Mouse (Mus musculus) intestine, postnatal 0 days (tissue): ENCODE results near the gene Rpl9-ps1. TPM values are rescaled to one million over a fixed set of nuclear protein-coding genes. Genes with fewer than 3 reads are reported as not detected.

Source experiments
- ATAC-seq: fragments of 200-750 bp; cut with Nextera tagmentation; 2 replicates; pipeline ENCODE4 v1.8.0; 2017; ENCODE audit warnings: mild to moderate bottlenecking, moderate TSS enrichment, moderate library complexity
- H3K27ac ChIP-seq: fragments of 300-500 bp; sonication (generic); 2 replicates; pipeline ENCODE4 v1.5.1; 2014; ENCODE audit warnings: mild to moderate bottlenecking, low read depth, low read length, moderate library complexity
- H3K27me3 ChIP-seq: fragments of 300-500 bp; sonication (generic); replicated peaks from 2 replicates; pipeline ENCODE4 v1.6.1; 2014; ENCODE audit warnings: low read length, mixed read lengths; ENCODE audit not compliant: control insufficient read depth, insufficient read depth
- H3K36me3 ChIP-seq: fragments of 300-500 bp; sonication (generic); 2 replicates; pipeline ENCODE4 v1.6.1; 2014; ENCODE audit warnings: mild to moderate bottlenecking, moderate library complexity; ENCODE audit not compliant: control insufficient read depth, insufficient read depth
- H3K4me1 ChIP-seq: fragments of 300-500 bp; sonication (generic); replicated peaks from 2 replicates; pipeline ENCODE4 v1.6.1; 2014; ENCODE audit warnings: antibody characterized with exemption, low read length, mixed read lengths; ENCODE audit not compliant: control insufficient read depth, insufficient read depth
- H3K4me2 ChIP-seq: fragments of 300-500 bp; sonication (generic); replicated peaks from 2 replicates; pipeline ENCODE4 v1.6.1; 2014; ENCODE audit warnings: low read depth, mild to moderate bottlenecking, moderate library complexity
- H3K4me3 ChIP-seq: fragments of 300-500 bp; sonication (generic); 2 replicates; pipeline ENCODE4 v1.5.1; 2014; ENCODE audit warnings: low read depth, low read length
- H3K9ac ChIP-seq: fragments of 300-500 bp; sonication (generic); 2 replicates; pipeline ENCODE4 v1.6.1; 2014; ENCODE audit warnings: mild to moderate bottlenecking, low read depth, low read length
- H3K9me3 ChIP-seq: fragments of 300-500 bp; sonication (generic); 2 replicates; pipeline ENCODE4 v1.6.1; 2016; ENCODE audit warnings: mixed run types; ENCODE audit not compliant: control insufficient read depth
- CTCF ChIP-seq: sonication (generic); IDR thresholded peaks from 2 replicates; pipeline ENCODE4 v1.5.1; 2016; ENCODE audit warnings: low read depth, mild to moderate bottlenecking, control low read depth, antibody characterized with exemption, moderate library complexity
- WGBS: fragments of 180-500 bp; shearing (Covaris S2); extraction: QIAGEN DNeasy Blood & Tissue Kit; methylation state at CpG from one replicate; pipeline ENCODE4 v1.1.7; 2014; 5-methylcytosine and 5-hydroxymethylcytosine counted together
- polyA plus RNA-seq: library from polyadenylated mRNA; unstranded; fragments of >200 nt; fragmentation: Nextera tagmentation; extraction: Ambion mirVana; gene quantifications from 2 replicates; pipeline ENCODE4 v1.2.1, GENCODE M21; 2015

Gene Rpl9-ps1
- polyA plus RNA-seq, 1 experiment from 2014 or later: not detected

GRCm38 (mm10) chr11:83640141-83640540 is 5.3 kb downstream of the Rpl9-ps1 start:
- WGBS: 78% methylated on average over 5 of the region's 5 CpGs
- no peak overlapping the region for H3K9ac ChIP-seq
- no peaks in the 10 kb centered on the region for H3K27me3 ChIP-seq
- H3K4me2 ChIP-seq: no peak overlapping the region
- no peak for TF ChIP-seq CTCF
- no peak for ATAC-seq
- no peak overlapping the region for H3K4me3 ChIP-seq
- no peaks in the 10 kb centered on the region for H3K4me1 ChIP-seq
- no peak overlapping the region for H3K27ac ChIP-seq
- 0 out of 2 replicates have a peak, but pooled peaks cover under 1% of the 10 kb centered on the region for H3K9me3 ChIP-seq
- H3K36me3 ChIP-seq: no peaks in the 10 kb centered on the region

- peak; percentile 60 for TF ChIP-seq CTCF
- H3K4me2 ChIP-seq: no peak overlapping the region
- no peak overlapping the region for H3K4me3 ChIP-seq
- H3K36me3 ChIP-seq: no peaks in the 10 kb centered on the region
- no peaks in the 10 kb centered on the region for H3K27me3 ChIP-seq
- H3K27ac ChIP-seq: no peak overlapping the region
- no peaks in the 10 kb centered on the region for H3K4me1 ChIP-seq
- no peak overlapping the region for H3K9ac ChIP-seq
- H3K9me3 ChIP-seq: no peaks in the 10 kb centered on the region
- ATAC-seq: no peak
- 72% methylated on average over 3 of the region's 3 CpGs for WGBS
Measured at GRCm38 (mm10) chr11:83639533-83639932, 5.9 kb downstream of the Rpl9-ps1 start.

GRCm38 (mm10) chr11:83638934-83639333 is 6.5 kb downstream of the Rpl9-ps1 start:
- H3K27me3 ChIP-seq: no peaks in the 10 kb centered on the region
- WGBS: 69% methylated on average over 2 of the region's 2 CpGs
- no peaks in the 10 kb centered on the region for H3K9me3 ChIP-seq
- no peak overlapping the region for H3K27ac ChIP-seq
- no peak for TF ChIP-seq CTCF
- no peak overlapping the region for H3K9ac ChIP-seq
- ATAC-seq: no peak
- H3K4me3 ChIP-seq: no peak overlapping the region
- no peaks in the 10 kb centered on the region for H3K4me1 ChIP-seq
- H3K36me3 ChIP-seq: no peaks in the 10 kb centered on the region
- H3K4me2 ChIP-seq: no peak overlapping the region

GRCm38 (mm10) chr11:83636742-83637235 is 8.6 kb downstream of the Rpl9-ps1 start:
- Histone ChIP-seq H3K4me2 (no peak overlapping the region), H3K36me3 (no peaks in the 10 kb centered on the region), H3K4me3 (no peak overlapping the region), H3K27ac (no peak overlapping the region), H3K27me3 (no peaks in the 10 kb centered on the region), H3K9me3 (no peaks in the 10 kb centered on the region), H3K4me1 (no peaks in the 10 kb centered on the region), H3K9ac (no peak overlapping the region)
- ATAC-seq: no peak
- no peak for TF ChIP-seq CTCF
- WGBS: 78% methylated on average over 1 of the region's 1 CpGs

- H3K27me3 ChIP-seq: no peaks in the 10 kb centered on the region
- no peaks in the 10 kb centered on the region for H3K36me3 ChIP-seq
- H3K27ac ChIP-seq: no peak overlapping the region
- H3K9ac ChIP-seq: no peak overlapping the region
- no peak for TF ChIP-seq CTCF
- ATAC-seq: no peak
- 91% methylated on average over 2 of the region's 2 CpGs for WGBS
- H3K4me2 ChIP-seq: no peak overlapping the region
- H3K4me1 ChIP-seq: no peaks in the 10 kb centered on the region
- H3K9me3 ChIP-seq: no peaks in the 10 kb centered on the region
- no peak overlapping the region for H3K4me3 ChIP-seq
Measured at GRCm38 (mm10) chr11:83634898-83635297, 10.5 kb downstream of the Rpl9-ps1 start.

GRCm38 (mm10) chr11:83634425-83634824 is 11.0 kb downstream of the Rpl9-ps1 start:
- Histone ChIP-seq H3K4me1 (no peaks in the 10 kb centered on the region), H3K4me2 (no peak overlapping the region), H3K27me3 (no peaks in the 10 kb centered on the region), H3K27ac (no peak overlapping the region), H3K9ac (no peak overlapping the region), H3K4me3 (no peak overlapping the region), H3K36me3 (no peaks in the 10 kb centered on the region), H3K9me3 (no peaks in the 10 kb centered on the region)
- WGBS: 60% methylated on average over 4 of the region's 4 CpGs
- TF ChIP-seq CTCF: no peak
- no peak for ATAC-seq

- H3K36me3 ChIP-seq: no peaks in the 10 kb centered on the region
- no peak for ATAC-seq
- H3K27ac ChIP-seq: no peak overlapping the region
- H3K4me3 ChIP-seq: no peak overlapping the region
- H3K9ac ChIP-seq: no peak overlapping the region
- no peaks in the 10 kb centered on the region for H3K9me3 ChIP-seq
- WGBS: 53% methylated on average over 4 of the region's 4 CpGs
- H3K4me1 ChIP-seq: no peaks in the 10 kb centered on the region
- H3K4me2 ChIP-seq: no peak overlapping the region
- TF ChIP-seq CTCF: peak; percentile 70
- H3K27me3 ChIP-seq: no peaks in the 10 kb centered on the region
Measured at GRCm38 (mm10) chr11:83632744-83633143, 12.7 kb downstream of the Rpl9-ps1 start.
